Mouse (Mus musculus): ENCODE measurements around the gene Dgkk.
"Not testable (repeated sequence)": the region's sequence is repeated elsewhere in the genome, so short reads cannot be mapped to it uniquely, and the experiment has no call there.

The Dgkk gene

DNA sequence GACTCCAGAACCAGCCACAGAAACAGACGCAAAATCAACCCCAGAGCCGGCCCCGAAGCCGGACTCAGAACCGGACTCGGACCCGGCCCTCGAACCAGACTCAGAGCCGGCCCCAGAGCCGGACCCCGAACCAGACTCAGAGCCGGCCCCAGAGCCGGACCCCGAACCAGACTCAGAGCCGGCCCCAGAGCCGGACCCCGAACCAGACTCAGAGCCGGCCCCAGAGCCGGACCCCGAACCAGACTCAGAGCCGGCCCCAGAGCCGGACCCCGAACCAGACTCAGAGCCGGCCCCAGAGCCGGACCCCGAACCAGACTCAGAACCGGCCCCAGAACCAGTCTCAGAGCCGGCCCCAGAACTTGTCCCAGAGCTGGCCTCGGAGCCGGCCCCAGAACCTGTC is at the start of gene Dgkk:
TSS of gene Dgkk (plus strand) at position 301 of the 400 bp plus-strand sequence.
- DNase-seq (ENCODE audit: low read depth, low spot score), result not testable (repeated sequence)

DNA sequence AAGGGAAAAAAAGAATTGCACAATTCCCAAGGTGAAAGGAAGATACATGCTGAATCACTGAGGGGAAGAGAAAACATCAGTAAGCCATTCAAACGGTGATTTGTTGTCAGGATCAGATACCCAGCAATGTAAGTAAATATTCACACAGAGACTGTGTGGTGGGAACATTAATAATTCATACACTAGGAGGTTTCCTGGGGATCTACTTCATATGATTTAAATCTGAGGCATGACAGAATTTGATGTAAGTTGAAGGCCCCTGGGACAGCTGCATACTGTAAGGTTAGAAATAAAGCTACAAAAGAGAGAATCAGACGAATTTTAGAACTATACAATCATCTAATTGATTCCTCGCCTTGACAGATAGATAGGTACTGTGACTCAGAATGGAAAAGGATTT is 45.1 kb upstream of the Dgkk start:
- no peak for DNase-seq (ENCODE audit: low read depth, low spot score)

DNA sequence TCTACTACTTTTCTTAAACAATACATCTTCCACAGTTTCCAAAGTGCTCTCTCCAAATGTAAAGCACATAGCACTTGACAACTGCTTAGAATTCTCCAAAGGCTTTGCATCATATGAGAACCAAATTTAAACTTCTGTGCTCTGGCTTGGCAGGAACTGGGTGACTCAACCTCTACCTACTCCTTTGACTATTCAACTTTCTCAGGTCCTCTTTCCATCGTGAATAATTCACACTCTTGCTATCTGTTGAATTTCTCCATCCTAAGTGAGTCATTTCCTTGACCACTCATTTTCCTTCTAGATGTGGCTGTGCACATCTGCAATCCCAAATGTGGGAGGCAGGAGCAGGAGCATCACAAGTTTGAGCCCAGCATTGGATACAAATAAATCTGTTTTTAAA is 28.4 kb upstream of the Dgkk start:
- no peak for DNase-seq (ENCODE audit: low read depth, low spot score)

DNA sequence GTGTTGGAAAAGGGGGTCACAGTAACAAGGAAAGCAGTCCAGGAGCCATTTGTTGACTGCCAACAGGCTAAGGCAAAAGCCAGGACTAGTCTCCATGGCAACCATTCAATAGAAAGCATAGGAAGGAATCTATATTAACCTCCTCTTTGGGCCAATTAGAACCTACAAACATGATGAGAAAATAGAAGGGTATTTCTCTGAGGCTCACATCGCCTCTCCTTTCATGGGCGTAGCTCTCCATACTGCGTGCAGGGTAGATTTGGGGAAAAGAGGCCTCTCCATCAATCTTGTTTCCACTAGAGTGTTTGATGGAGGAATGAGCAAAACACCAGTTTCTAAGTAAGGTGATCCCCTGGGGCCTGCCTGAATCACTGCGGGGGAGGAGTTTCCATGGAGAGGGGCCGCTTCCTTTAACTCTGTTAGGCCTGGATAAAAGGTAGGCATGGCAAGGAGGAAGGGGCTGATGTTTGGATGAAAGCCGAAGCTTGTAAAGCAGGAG is 27.5 kb upstream of the Dgkk start:
- DNase-seq (ENCODE audit: low read depth, low spot score), result no peak

DNA sequence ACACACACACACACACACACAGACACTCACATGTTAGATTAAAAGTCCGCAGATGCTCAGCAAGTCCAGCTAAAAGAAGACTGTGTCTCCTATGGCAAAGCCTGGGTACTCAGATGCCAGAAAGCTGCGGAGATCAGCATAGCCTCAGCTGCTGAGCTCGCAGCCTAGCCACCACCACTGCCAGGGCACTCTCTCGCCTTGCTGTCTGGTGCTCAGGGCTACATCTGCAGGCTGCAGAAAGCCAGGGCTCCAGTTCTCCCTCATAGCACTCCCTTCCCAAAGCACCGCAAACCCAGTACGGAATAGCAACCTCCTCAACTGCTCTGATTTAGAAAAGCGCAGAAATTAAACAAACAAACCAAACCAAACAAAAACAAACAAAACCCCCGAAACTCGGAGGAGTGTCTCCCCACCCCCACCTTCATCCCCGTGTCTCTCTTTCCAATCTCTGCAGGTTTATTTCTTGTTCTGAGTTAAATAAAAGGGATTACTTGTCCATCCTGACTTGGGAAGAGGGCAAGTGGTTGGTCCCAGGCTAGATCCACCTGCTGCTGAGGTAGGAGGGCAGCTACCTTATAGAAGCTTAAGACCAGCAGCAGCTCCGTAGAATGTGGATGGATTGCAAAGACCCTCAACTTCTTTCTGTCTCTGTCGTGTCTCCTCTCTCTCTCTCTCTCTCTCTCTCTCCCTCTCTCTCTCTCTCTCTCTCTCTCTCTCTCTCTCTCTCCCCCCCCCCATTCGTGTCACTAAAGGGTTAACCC is 1.4 kb upstream of the Dgkk start:
- DNase-seq (ENCODE audit: low read depth, low spot score), result no peak

DNA sequence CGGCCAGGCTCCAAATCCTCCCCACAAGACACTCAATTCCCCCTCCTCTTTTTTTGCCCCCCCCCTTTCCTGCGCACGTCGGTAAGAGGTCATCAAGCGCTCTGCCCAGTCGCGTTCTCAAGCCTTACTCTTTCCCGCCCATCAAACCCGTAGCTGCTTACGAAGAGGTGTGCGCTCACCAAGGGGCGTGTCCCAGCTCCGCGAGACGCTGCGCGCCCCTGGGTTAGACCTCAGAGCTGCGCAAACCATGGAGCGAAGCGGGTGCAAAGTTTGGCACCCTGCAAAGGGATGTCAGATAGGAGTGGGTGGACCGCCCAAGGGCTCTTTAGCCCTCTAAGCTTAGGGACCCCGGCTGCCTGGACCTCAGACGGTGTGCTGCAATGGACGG is 862 bp upstream of the Dgkk start:
- peak; percentile 20 for DNase-seq (ENCODE audit: low read depth, low spot score)

DNA sequence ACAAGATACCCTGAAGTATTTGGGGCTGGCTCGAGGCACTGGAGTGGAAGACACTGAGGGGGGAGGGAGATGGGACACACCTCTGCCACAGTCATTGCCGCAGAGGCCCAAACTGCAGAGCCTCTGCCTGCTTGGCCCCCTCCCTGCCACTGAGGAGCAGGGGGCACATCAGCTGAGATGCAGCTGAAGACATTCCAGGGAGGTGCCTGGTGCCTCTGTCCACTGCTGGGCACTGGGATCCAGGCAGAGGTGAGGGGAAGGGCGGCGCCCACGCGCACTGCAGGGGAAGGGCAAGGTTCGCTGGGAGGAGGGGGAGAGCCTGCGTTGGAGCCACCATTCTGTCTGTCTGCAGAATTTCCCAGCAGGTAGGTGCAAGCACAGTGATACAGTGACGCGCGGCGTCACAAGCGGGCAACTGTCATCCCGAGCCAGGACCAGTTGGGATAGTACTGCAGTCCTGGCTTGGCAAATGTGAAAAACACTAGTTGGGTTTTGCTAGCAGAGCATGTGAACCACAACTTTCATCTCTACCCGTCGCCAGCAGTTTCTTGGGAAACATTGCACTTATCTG is 948 bp downstream of the Dgkk start:
- no peak for DNase-seq (ENCODE audit: low read depth, low spot score)

DNA sequence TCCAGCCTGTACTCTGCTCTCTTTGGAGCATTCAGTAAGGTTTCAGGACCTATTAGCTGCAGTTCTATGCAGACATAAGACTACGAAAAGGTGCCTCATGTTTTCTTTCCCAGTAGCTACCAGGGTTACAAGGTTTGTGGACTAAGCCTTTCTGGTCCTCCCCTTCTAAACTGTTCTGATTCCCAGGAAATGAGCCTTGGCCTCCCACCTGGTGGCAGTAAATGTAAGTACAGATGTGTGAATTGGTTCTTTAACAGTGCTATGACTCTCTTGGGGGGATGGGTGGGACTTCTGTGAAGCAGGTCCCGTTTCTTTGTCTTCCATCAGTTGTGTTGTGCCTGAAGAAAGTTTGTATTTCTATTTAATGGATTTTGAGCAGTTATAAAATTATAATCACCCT is 53.4 kb downstream of the Dgkk start:
- DNase-seq (ENCODE audit: low read depth, low spot score), result peak; percentile 1

DNA sequence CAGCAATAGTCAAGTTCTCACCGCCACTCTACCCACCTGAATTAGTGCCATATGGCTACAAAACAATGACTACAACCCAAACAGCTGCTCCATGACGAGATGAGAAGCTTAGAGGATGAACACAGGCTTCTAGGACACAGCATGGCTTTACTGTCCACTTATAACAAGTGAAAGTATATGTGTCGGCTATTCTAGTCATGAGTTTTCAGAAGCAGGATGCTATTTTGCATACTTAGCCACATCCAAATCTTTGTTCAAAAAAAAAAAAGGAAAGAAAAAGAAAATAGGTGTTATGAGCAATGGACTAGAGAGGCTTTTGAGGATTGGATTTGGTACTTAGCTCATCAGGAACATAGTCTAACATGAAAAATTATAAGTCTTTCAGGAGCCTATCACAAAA is 74.4 kb downstream of the Dgkk start:
- no peak for DNase-seq (ENCODE audit: low read depth, low spot score)

DNA sequence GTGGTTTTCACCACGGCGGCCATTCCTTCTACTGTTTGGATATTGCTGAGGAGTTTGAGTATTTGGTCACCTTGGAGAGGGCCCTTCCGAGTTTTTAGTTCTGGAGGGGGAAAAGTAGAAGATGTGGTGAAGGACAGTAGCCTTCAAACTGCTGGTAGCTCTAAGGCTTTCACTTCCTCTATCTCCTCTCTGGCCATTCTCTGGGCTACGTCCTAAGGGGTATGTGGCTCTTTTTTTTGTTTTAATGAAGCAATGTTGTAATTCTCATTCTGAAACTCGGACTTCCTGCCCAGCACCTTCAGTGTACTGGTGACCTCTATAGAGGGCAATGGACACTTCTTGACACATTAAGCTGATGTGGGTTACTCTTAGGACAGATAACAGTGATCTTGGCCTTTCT is 75.0 kb downstream of the Dgkk start:
- DNase-seq (ENCODE audit: low read depth, low spot score), result no peak

DNA sequence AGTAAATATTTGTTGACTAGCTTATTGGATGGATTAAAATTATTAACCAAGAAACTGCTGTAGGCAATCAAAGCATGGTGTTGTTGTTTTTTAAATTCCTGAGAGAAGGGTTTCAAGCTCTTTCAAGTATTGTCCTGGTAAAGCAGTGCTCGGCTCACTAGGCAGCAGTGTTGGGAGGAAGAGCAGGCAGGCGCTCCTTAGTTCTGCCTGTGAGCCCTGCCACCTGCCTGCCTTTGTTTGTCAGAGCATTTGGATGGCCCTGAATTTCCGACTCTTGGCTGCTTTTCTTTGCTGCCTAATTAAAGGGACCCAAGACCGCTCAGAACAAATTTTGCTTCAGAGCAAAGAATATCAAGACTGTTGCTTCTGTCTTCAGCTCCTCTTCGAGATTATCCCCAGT is 114.8 kb downstream of the Dgkk start:
- no peak for DNase-seq (ENCODE audit: low read depth, low spot score)

DNA sequence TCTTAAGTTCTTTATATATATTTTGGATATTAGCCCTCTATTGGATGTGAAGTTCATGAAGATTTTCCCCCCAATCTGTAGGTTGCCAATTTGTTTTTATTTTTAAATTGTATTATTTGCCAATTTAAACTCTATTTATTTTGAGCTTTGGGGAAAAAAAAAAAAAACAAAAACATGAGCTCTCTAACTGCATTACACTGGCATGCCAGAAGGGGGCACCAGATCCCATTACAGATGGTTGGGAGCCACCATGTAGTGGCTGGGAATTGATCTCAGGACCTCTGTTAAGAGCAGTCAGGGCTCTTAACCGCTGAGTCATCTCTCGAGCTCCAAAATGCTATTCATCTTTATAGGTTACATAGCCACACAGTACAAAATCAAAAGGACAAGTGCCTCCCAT is 131.9 kb downstream of the Dgkk start:
- no peak for DNase-seq (ENCODE audit: low read depth, low spot score)

DNA sequence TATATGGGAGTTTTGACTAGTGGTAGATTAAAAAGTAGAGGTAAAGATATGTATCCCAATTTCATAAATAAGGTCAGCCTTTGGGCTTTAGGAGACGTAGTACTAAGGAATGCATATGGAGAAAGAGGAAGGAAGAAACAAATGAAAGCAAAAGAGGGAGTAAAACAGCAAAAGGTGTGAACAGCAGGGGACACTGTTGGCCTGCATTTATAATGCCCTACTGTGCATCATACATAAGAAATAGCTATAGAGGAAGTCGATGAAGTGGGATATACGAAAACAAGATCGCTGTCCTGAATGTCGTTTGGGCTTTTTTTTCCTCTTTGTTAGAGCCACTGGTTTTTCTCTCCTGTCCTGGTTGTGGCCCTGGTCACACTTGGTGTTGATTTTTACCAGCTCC is 143.1 kb downstream of the Dgkk start:
- DNase-seq (ENCODE audit: low read depth, low spot score), result no peak

DNA sequence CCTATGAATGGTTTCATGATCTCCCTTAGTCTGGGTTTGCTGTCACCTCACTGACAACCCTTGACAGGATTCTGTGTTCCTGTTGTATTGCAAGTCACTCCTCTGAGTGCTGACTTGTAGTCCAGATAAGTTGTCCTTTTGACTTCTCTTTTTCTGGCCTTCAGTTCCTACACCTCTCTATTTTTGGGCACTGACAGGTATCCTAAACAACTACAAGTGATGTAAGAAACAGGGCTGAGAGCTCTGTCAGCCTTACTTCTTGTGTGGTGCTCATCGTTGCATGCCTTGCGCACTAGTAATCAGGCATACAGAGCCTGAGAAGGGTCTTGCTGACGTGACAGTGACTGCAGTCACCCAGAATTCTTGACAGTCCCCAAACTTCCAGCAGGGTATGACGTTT is 147.1 kb downstream of the Dgkk start:
- no peak for DNase-seq (ENCODE audit: low read depth, low spot score)

DNA sequence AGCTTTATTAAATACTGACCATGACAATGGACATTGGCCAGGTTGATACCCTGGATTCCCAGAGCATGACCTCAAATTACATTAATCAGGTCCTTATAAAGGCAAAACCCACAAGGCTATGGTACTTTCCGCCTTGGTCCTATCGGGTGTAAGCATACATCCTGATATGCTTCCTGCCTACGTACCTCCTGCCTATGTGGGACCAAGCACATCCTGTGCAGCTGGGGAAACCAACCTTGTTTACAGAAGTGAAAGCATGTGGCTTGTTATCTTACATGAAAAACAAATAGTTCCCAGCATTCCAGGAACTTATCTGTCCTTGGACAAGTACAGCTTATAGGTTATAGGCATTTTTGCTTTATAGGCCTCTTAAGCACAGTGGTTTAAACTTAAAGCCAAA is 189.5 kb downstream of the Dgkk start:
- DNase-seq (ENCODE audit: low read depth, low spot score), result no peak

DNA sequence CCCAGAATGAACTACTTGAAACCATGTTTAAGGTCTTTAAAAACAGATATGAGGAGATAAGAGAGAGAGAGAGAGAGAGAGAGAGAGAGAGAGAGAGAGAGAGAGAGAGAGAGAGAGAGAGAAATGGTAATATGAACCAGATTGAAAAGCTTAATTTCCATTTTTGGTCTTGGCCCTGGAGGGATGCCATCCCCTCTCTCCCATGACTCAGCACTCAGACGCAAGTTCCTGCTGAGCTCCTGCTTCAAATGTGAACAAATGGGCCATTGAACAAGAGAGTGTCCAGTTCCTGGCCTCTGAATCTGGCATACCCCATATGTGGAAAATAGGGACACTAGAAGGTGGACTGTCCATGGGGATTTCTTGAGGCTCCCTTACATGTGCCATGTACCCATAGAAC is 192.8 kb downstream of the Dgkk start:
- DNase-seq (ENCODE audit: low read depth, low spot score), result no peak

DNA sequence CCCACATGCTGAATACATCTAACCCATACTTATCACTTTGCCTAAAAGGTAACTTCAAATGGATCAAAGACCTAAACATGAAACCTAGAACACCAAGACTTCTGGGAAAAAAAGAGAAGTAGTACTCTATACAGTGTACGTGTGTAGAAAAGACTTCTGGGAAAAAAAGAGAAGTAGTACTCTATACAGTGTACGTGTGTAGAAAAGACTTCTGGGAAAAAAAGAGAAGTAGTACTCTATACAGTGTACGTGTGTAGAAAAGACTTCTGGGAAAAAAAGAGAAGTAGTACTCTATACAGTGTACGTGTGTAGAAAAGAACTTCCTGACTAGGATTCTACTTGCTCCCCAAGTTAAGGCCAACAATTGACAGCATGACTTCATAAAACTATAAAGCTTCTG is 204.8 kb downstream of the Dgkk start:
- DNase-seq (ENCODE audit: low read depth, low spot score), result not testable (repeated sequence)
